Mouse (Mus musculus) forebrain, embryonic 13.5 days (tissue): Measurements from ENCODE around the gene Eif4a1. TPM values are rescaled to one million over a fixed set of nuclear protein-coding genes. Genes with fewer than 3 reads are reported as not detected.
A peak's percentile ranks its signal among the peaks of the same experiment; 100 is the strongest.

Experiments
- ATAC-seq: fragments of 200-750 bp; cut with Nextera tagmentation; 2 replicates; pipeline ENCODE4 v1.8.0; 2017
- H3K27ac ChIP-seq: fragments of 300-500 bp; sonication (generic); 2 replicates; pipeline ENCODE4 v1.5.1; 2015; ENCODE audit warnings: inconsistent platforms, mild to moderate bottlenecking, moderate library complexity
- H3K27me3 ChIP-seq: fragments of 300-500 bp; sonication (generic); 2 replicates; pipeline ENCODE4 v1.6.1; 2015; ENCODE audit warnings: mild to moderate bottlenecking, inconsistent platforms
- H3K36me3 ChIP-seq: fragments of 300-500 bp; sonication (generic); 2 replicates; pipeline ENCODE4 v1.6.1; 2015; ENCODE audit warnings: mild to moderate bottlenecking, inconsistent platforms; ENCODE audit not compliant: poor library complexity, severe bottlenecking
- H3K4me1 ChIP-seq: fragments of 300-500 bp; sonication (generic); 2 replicates; pipeline ENCODE4 v1.6.1; 2015; ENCODE audit warnings: inconsistent platforms
- H3K4me2 ChIP-seq: fragments of 300-500 bp; sonication (generic); 2 replicates; pipeline ENCODE4 v1.6.1; 2015; ENCODE audit warnings: inconsistent platforms, mild to moderate bottlenecking, moderate library complexity
- H3K4me3 ChIP-seq: fragments of 300-500 bp; sonication (generic); 2 replicates; pipeline ENCODE4 v1.5.1; 2015; ENCODE audit warnings: mild to moderate bottlenecking, inconsistent platforms
- H3K9ac ChIP-seq: fragments of 300-500 bp; sonication (generic); 2 replicates; pipeline ENCODE4 v1.6.1; 2015; ENCODE audit warnings: mild to moderate bottlenecking, inconsistent platforms
- H3K9me3 ChIP-seq: fragments of 300-500 bp; sonication (generic); replicated peaks from 2 replicates; pipeline ENCODE4 v1.6.1; 2016; ENCODE audit warnings: inconsistent platforms
- WGBS: fragments of 180-500 bp; shearing (Covaris S2); methylation state at CpG from one replicate; pipeline ENCODE4 v1.1.7; 2015; 5-methylcytosine and 5-hydroxymethylcytosine counted together
- polyA plus RNA-seq: library from polyadenylated mRNA; unstranded; fragments of >200 nt; fragmentation: Nextera tagmentation; extraction: Ambion mirVana; gene quantifications from 2 replicates; pipeline ENCODE4 v1.2.1, GENCODE M21; 2015

The Eif4a1 gene
- 654 and 701 TPM in 2 replicates for polyA plus RNA-seq

- H3K36me3 ChIP-seq = peaks cover 75% of the 10 kb centered on the region
- H3K4me2 ChIP-seq = peak within 1 kb of the TSS; percentile 97
- WGBS = under 1% methylated on average over 36 of the region's 36 CpGs
- peaks cover 31% of the 10 kb centered on the region for H3K4me1 ChIP-seq
- no peaks in the 10 kb centered on the region for H3K27me3 ChIP-seq
- H3K9me3 ChIP-seq = no peaks in the 10 kb centered on the region
- peak within 1 kb of the TSS; percentile 100 for H3K4me3 ChIP-seq
- peak within 1 kb of the TSS; percentile 98 for H3K27ac ChIP-seq
- peak within 1 kb of the TSS; percentile 100 for H3K9ac ChIP-seq
- ATAC-seq = peak; percentile 97
Observed at GRCm38 (mm10) chr11:69672211-69672706, at the start of gene Eif4a1. Eif4a1 (minus strand) TSS chr11:69672423.

DNA sequence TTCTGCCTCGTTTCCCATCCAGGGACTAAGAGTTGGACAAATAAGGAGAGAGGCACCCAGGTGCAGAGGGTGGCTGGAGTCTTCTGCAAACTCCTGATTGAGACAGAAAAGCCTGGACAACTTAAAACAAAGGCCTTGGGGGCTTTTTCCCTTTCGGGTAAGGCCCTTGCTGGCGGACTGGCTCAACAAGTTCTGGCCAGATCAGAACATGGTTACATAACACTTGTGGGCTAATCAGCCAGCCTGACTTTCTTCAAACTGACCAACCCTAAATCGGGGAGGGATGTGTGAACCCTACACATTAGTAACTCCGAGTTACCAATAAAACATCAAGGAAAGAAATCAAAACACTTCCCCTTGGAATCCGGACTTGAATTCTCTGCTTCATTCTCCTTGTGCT is 48.6 kb upstream of the Eif4a1 start:
- Histone ChIP-seq H3K4me1 (no peaks in the 10 kb centered on the region), H3K4me2 (no peak overlapping the region), H3K27ac (no peak overlapping the region), H3K9ac (no peak overlapping the region), H3K36me3 (no peaks in the 10 kb centered on the region), H3K27me3 (no peaks in the 10 kb centered on the region), H3K9me3 (no peaks in the 10 kb centered on the region), H3K4me3 (no peak overlapping the region)
- no peak for ATAC-seq
- WGBS = 81% methylated on average over 6 of the region's 6 CpGs

DNA sequence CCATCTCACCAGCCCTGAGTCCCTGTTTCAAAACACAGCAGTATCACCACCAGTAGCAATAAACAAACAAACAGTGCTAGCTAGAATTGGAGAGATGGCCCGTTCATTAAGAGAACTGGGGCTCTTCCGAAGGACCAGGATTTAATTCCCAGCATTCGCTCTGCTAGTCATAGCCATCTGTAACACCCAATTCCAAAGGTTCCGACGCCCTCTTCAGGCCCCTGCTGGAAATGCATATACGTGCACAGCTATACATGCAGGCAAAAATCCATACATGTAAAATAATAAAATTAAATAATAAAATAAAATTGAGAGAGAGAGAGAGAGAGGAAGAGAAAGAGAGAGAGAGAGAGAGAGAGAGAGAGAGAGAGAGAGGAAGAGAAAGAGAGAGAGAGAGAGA is 47.2 kb upstream of the Eif4a1 start:
- H3K36me3 ChIP-seq = no peaks in the 10 kb centered on the region
- no peak for ATAC-seq

DNA sequence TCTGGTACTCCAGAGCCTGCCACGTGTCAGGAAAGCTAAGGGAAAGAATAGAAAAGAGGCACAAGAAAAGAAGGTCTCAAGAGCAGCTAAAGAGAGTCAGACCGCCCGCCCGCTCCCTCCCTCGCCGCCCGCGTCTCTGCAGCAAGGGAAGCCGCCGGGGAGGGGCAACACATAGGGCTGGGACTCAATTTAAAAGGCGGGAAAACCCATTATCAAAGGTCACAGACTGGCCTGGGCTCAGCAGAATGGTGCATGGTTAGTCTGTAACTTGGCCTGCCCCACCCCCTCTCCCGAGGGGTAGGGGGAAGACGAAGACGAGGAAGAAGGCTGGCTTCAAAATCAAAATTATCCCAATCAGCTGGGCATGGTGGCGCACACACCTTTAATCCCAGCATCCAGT is 46.4 kb upstream of the Eif4a1 start:
- ATAC-seq = no peak
- no peaks in the 10 kb centered on the region for H3K4me1 ChIP-seq
- H3K27ac ChIP-seq = no peak overlapping the region
- no peak overlapping the region for H3K4me3 ChIP-seq
- 26% methylated on average over 15 of the region's 15 CpGs for WGBS
- peak overlapping the region; percentile 24; the same call in 1 of the 2 replicates for H3K4me2 ChIP-seq
- no peaks in the 10 kb centered on the region for H3K27me3 ChIP-seq
- no peaks in the 10 kb centered on the region; the same call in 1 of the 2 replicates for H3K9me3 ChIP-seq
- no peak overlapping the region for H3K9ac ChIP-seq
- no peaks in the 10 kb centered on the region for H3K36me3 ChIP-seq

More for the DNA sequence above, 47.2 kb upstream of the Eif4a1 start:
- 74% methylated on average over 6 of the region's 6 CpGs for WGBS
- H3K9me3 ChIP-seq = no peaks in the 10 kb centered on the region; the same call in 1 of the 2 replicates
- H3K4me3 ChIP-seq = no peak overlapping the region
- H3K27me3 ChIP-seq = no peaks in the 10 kb centered on the region
- H3K9ac ChIP-seq = no peak overlapping the region
- H3K4me2 ChIP-seq = no peak overlapping the region
- H3K27ac ChIP-seq = no peak overlapping the region
- no peaks in the 10 kb centered on the region for H3K4me1 ChIP-seq

GRCm38 (mm10) chr11:69716953-69717352 is 44.7 kb upstream of the Eif4a1 start:
- ATAC-seq = no peak
- H3K4me2 ChIP-seq = no peak overlapping the region
- WGBS = 70% methylated on average over 4 of the region's 4 CpGs
- H3K9ac ChIP-seq = no peak overlapping the region
- no peaks in the 10 kb centered on the region for H3K27me3 ChIP-seq
- H3K36me3 ChIP-seq = no peaks in the 10 kb centered on the region
- no peaks in the 10 kb centered on the region for H3K4me1 ChIP-seq
- no peak overlapping the region for H3K27ac ChIP-seq
- no peaks in the 10 kb centered on the region; the same call in 1 of the 2 replicates for H3K9me3 ChIP-seq
- no peak overlapping the region for H3K4me3 ChIP-seq

DNA sequence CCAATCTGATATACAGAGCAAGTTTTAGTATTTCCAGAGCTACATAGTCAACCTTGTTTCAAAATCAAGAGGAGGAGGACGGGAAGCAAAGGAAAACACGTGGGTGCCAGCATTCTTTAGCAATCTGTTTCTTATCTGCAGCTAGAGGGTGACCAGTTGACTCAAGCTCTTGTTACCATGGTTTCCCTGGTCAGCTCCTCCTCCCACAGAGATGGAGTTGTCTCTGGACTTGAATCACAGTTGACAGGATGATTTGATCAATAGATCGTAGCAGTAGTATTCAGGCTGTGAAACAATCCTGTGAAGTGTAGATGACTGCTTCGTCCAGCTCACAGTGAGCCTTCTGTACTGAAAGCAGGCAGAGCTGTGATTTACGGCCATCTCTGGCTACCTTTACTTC is 43.7 kb upstream of the Eif4a1 start:
- Histone ChIP-seq H3K4me2 (no peak overlapping the region), H3K9ac (no peak overlapping the region), H3K9me3 (no peaks in the 10 kb centered on the region; the same call in 1 of the 2 replicates), H3K4me3 (no peak overlapping the region), H3K36me3 (no peaks in the 10 kb centered on the region), H3K4me1 (no peaks in the 10 kb centered on the region), H3K27me3 (no peaks in the 10 kb centered on the region), H3K27ac (no peak overlapping the region)
- 49% methylated on average over 5 of the region's 5 CpGs for WGBS
- ATAC-seq = no peak

GRCm38 (mm10) chr11:69715482-69715881 is 43.3 kb upstream of the Eif4a1 start:
- 60% methylated on average over 9 of the region's 9 CpGs for WGBS
- H3K9me3 ChIP-seq = no peaks in the 10 kb centered on the region; the same call in 1 of the 2 replicates
- no peaks in the 10 kb centered on the region for H3K36me3 ChIP-seq
- no peak overlapping the region for H3K4me3 ChIP-seq
- H3K9ac ChIP-seq = no peak overlapping the region
- H3K27me3 ChIP-seq = no peaks in the 10 kb centered on the region
- no peak overlapping the region for H3K27ac ChIP-seq
- no peak overlapping the region for H3K4me2 ChIP-seq
- no peak for ATAC-seq
- no peaks in the 10 kb centered on the region for H3K4me1 ChIP-seq

GRCm38 (mm10) chr11:69714636-69715329 is 42.6 kb upstream of the Eif4a1 start:
- ATAC-seq = no peak
- no peak overlapping the region for H3K4me2 ChIP-seq
- 83% methylated on average over 18 of the region's 18 CpGs for WGBS

GRCm38 (mm10) chr11:69712954-69713672 is 40.9 kb upstream of the Eif4a1 start:
- no peak overlapping the region for H3K4me3 ChIP-seq
- no peaks in the 10 kb centered on the region for H3K27me3 ChIP-seq
- H3K9me3 ChIP-seq = no peaks in the 10 kb centered on the region; the same call in 1 of the 2 replicates
- 85% methylated on average over 20 of the region's 20 CpGs for WGBS
- H3K36me3 ChIP-seq = no peaks in the 10 kb centered on the region
- H3K4me1 ChIP-seq = no peaks in the 10 kb centered on the region
- no peak overlapping the region for H3K9ac ChIP-seq
- no peak overlapping the region for H3K4me2 ChIP-seq
- H3K27ac ChIP-seq = no peak overlapping the region
- ATAC-seq = no peak

More at GRCm38 (mm10) chr11:69714636-69715329, 42.6 kb upstream of the Eif4a1 start:
- H3K27ac ChIP-seq = no peak overlapping the region
- no peak overlapping the region for H3K4me3 ChIP-seq
- H3K27me3 ChIP-seq = no peaks in the 10 kb centered on the region
- H3K9ac ChIP-seq = no peak overlapping the region
- no peaks in the 10 kb centered on the region; the same call in 1 of the 2 replicates for H3K9me3 ChIP-seq
- no peaks in the 10 kb centered on the region for H3K4me1 ChIP-seq
- no peaks in the 10 kb centered on the region for H3K36me3 ChIP-seq

DNA sequence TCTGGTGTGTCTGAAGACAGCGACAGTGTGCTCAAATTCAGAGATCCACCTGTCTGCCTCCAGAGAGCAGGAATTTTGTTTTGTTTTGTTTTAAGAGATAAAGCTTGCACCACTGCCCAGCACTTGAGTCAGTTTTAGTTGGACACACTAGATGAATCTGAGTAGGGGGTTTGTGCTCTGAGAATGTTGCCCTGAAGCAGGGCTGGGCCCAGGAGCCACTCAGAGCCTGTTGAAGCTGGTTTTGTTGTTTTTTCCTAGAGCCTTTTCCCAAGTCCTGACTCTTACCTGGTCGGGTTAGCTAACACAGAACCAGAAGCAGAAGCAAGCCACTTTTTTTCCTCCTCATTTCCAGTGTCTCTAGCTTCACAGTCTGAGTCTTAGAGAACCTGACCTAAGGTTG is 38.9 kb upstream of the Eif4a1 start:
- Histone ChIP-seq H3K4me2 (no peak overlapping the region), H3K4me3 (no peak overlapping the region), H3K36me3 (no peaks in the 10 kb centered on the region), H3K9me3 (no peaks in the 10 kb centered on the region; the same call in 1 of the 2 replicates), H3K9ac (no peak overlapping the region), H3K4me1 (no peaks in the 10 kb centered on the region), H3K27me3 (no peaks in the 10 kb centered on the region), H3K27ac (no peak overlapping the region)
- no peak for ATAC-seq
- 85% methylated on average over 2 of the region's 2 CpGs for WGBS

DNA sequence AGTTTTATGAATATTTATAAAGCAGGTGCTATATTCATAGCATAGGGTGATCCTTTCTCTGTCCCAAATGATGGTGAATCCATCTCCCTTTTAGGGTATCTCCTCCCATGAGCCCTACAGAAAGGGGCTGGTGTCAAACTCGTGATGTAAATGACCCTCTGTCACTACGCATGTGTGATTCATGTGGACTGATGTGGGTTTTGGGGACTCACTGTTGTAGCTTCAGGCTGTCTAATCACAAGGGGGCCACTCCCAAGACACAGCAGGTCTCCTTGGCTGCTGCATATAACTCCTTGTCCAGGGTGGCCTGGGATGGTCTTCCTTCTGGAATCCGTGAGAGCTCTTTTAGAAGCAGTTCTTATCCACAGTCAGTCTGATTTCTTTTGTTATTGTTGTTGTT is 38.2 kb upstream of the Eif4a1 start:
- H3K9ac ChIP-seq = no peak overlapping the region
- WGBS = 72% methylated on average over 3 of the region's 3 CpGs
- H3K27me3 ChIP-seq = no peaks in the 10 kb centered on the region
- no peak overlapping the region for H3K4me3 ChIP-seq
- no peaks in the 10 kb centered on the region for H3K4me1 ChIP-seq
- H3K9me3 ChIP-seq = no peaks in the 10 kb centered on the region; the same call in 1 of the 2 replicates
- no peak overlapping the region for H3K4me2 ChIP-seq
- ATAC-seq = no peak
- H3K27ac ChIP-seq = no peak overlapping the region
- no peaks in the 10 kb centered on the region for H3K36me3 ChIP-seq
